Mouse (Mus musculus) G1E (cell line): ENCODE measurements around the gene Fam126a.

Experiments
- CTCF ChIP-seq: IDR thresholded peaks from 2 replicates; pipeline ENCODE4 v1.5.1; 2012; ENCODE audit warnings: low read depth, low read length, inconsistent platforms, mixed read lengths
- POLR2AphosphoS5 ChIP-seq: IDR thresholded peaks from 2 replicates; pipeline ENCODE4 v1.6.1; 2012; ENCODE audit warnings: low read depth, low read length, inconsistent platforms; ENCODE audit not compliant: insufficient replicate concordance

GRCm38 (mm10) chr5:23964599-23965165, 65.8 kb downstream of the Fam126a start:
- TF ChIP-seq CTCF (no peak), POLR2AphosphoS5 (no peak)
